Mouse (Mus musculus): Measurements from ENCODE around the gene Slc18a2. TPM values are rescaled to one million over a fixed set of nuclear protein-coding genes. Genes with fewer than 3 reads are reported as not detected.

Gene Slc18a2
- total and polyA plus RNA-seq, 3 experiments, result 0.04 to 0.86 TPM; not detected in 1

DNA sequence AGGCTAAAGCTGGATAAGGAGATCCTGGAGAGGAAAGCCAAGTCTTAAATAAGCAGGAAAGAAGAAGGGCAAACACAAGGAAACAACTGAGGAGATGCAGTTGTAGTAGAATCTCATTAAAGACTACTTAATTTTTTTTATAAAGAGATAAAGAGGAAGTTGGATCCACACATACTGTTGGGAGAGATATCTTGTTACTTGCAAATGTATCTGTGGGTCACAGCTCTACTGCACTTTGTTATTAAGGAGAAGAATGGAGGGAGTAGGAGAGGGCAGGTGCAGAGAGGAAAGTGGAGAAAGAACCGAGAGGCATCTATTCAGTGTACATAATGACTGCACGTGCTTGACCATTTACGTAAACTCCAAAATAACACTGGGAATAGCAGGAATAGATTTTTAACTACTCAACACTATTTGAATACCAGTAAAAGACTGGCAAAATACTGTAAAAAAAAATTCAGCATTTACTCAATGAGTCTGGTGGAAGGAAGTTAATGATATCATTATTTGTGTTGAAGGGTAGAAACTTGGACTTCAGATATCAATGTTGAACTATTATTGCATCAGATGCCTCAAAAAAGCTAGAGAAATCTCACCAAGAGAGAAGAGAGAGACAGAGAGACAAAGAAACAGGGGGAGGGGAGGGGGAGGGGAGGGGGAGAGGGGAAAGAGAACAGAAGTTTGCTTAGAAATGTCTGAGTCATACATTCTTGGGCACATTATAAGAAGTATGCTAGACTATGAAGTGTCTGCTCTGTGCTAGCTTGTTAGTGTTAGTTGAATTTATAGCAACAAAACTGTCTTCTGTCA, 77.4 kb downstream of the Slc18a2 start:
- H3K36me3 ChIP-seq (replicated peaks in 1 of 2; ENCODE audit: control insufficient read depth in 1 of 2, insufficient read depth in 1 of 2, low read length in 1 of 2), result peaks cover 2 to 29% of the 10 kb centered on the region in 2 experiments
- in situ Hi-C loops (cut with MboI; ENCODE audit: low pct_ligation_motif_present, low pct_unique_long_range_greater_than_20kb, low sequenced_read_pairs) (no loop called here), dilution Hi-C loops (cut with MboI; ENCODE audit: extremely low pct_ligation_motif_present, extremely low pct_unique_long_range_greater_than_20kb, low sequenced_read_pairs) (no loop called here)
- no peaks in the 10 kb centered on the region for H3K9me3 ChIP-seq (replicated peaks; ENCODE audit: low read length)
- H3K9ac ChIP-seq (ENCODE audit: insufficient read depth, low read depth), result no peak overlapping the region
- no peak for DNase-seq (ENCODE audit: extremely low read depth)
- H3K4me2 ChIP-seq (ENCODE audit: insufficient read depth, low read depth, poor library complexity, severe bottlenecking), result no peak overlapping the region; the same call in 1 of the 2 replicates
- no peak for TF ChIP-seq MAX (IDR thresholded peaks at IDR 0.05; ENCODE audit: low read length)
- no peak for TF ChIP-seq USF1 (IDR thresholded peaks at IDR 0.05; ENCODE audit: low read depth, low read length)
- H3K27me3 ChIP-seq (replicated peaks), result no peaks in the 10 kb centered on the region
- H3K79me2 ChIP-seq (replicated peaks; ENCODE audit: control insufficient read depth, extremely low read depth, insufficient read depth, poor library complexity, severe bottlenecking), result peaks cover 45% of the 10 kb centered on the region
- H3K27ac ChIP-seq (ENCODE audit: insufficient read depth, low read depth), result no peak overlapping the region
- peaks cover 0 to 57% of the 10 kb centered on the region in 2 experiments; a peak in 2 of 4 replicates for H3K4me1 ChIP-seq (ENCODE audit: control insufficient read depth in 1 of 2, insufficient read depth in 2 of 2)
- H3K4me3 ChIP-seq (replicated peaks in 1 of 3; ENCODE audit: low read depth in 2 of 3, low read length in 2 of 3, poor library complexity in 1 of 3), result no peak overlapping the region

DNA sequence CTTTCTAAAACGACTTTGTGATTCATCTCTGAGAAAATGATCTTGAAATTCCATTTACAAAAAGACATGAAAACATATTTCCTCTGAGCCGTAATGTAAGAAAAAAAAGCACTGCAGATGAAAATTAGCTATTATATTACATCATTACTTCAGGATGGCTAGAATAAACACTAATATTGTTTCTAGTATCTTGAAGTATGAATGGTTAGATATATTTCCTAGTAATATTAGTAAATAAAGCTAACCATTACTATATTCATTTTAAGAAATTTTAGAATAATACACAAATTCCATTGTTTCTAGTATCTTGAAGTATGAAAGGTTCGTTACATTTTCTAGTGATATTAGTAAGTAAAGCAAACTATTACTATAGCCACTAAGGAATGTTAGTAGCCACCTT, 79.2 kb downstream of the Slc18a2 start:
- no peak for DNase-seq (ENCODE audit: extremely low read depth)
- Histone ChIP-seq H3K9me3 (replicated peaks; ENCODE audit: low read length) (no peaks in the 10 kb centered on the region), H3K79me2 (replicated peaks; ENCODE audit: control insufficient read depth, extremely low read depth, insufficient read depth, poor library complexity, severe bottlenecking) (peaks cover 57% of the 10 kb centered on the region), H3K4me1 (ENCODE audit: control insufficient read depth in 1 of 2, insufficient read depth in 2 of 2) (peaks cover 0 to 57% of the 10 kb centered on the region in 2 experiments; a peak in 2 of 4 replicates), H3K9ac (ENCODE audit: insufficient read depth, low read depth) (no peak overlapping the region), H3K4me3 (replicated peaks in 1 of 3; ENCODE audit: low read depth in 2 of 3, low read length in 2 of 3, poor library complexity in 1 of 3) (no peak overlapping the region), H3K27ac (ENCODE audit: insufficient read depth, low read depth) (no peak overlapping the region), H3K4me2 (ENCODE audit: insufficient read depth, low read depth, poor library complexity, severe bottlenecking) (no peak overlapping the region), H3K27me3 (replicated peaks) (no peaks in the 10 kb centered on the region), H3K36me3 (replicated peaks in 1 of 2; ENCODE audit: control insufficient read depth in 1 of 2, insufficient read depth in 1 of 2, low read length in 1 of 2) (peaks cover 2 to 23% of the 10 kb centered on the region in 2 experiments)
- in situ Hi-C loops (cut with MboI; ENCODE audit: low pct_ligation_motif_present, low pct_unique_long_range_greater_than_20kb, low sequenced_read_pairs) (no loop called here), dilution Hi-C loops (cut with MboI; ENCODE audit: extremely low pct_ligation_motif_present, extremely low pct_unique_long_range_greater_than_20kb, low sequenced_read_pairs) (no loop called here)
- TF ChIP-seq HCFC1 (IDR thresholded peaks at IDR 0.05; ENCODE audit: low read depth, low read length), result no peak
- no peak for TF ChIP-seq MAFK (IDR thresholded peaks at IDR 0.05; ENCODE audit: insufficient replicate concordance, low read length)

DNA sequence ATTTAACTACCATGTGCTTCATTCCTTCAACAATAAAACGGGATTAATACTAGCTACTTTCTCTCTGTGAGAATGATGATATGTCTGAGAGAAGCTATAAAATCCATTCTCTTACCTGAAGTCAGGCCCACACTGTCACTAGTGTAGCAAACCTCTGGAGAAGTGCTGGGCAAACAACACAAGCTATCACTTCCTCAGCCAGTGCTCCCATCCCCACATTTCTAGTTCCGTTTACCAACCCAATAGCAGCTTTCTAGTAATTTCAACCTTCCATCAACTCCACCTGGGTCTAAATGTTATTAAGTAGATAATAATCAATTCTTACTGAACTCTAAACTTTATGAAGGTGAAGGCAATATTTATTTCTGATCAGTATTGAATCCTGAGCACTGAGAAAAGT, 82.3 kb downstream of the Slc18a2 start:
- peak; percentile 19 for DNase-seq (ENCODE audit: extremely low read depth)
- peak; percentile 56; the same call in 1 of the 2 replicates for TF ChIP-seq SIN3A (IDR thresholded peaks at IDR 0.05; ENCODE audit: low read length)
- TF ChIP-seq USF1 (IDR thresholded peaks at IDR 0.05; ENCODE audit: low read depth, low read length), result no peak
- TF ChIP-seq MEF2A (IDR thresholded peaks at IDR 0.05; ENCODE audit: borderline replicate concordance, low read depth, low read length), result no peak
- peaks cover 40% of the 10 kb centered on the region for H3K79me2 ChIP-seq (replicated peaks; ENCODE audit: control insufficient read depth, extremely low read depth, insufficient read depth, poor library complexity, severe bottlenecking)
- in situ Hi-C loops (cut with MboI; ENCODE audit: low pct_ligation_motif_present, low pct_unique_long_range_greater_than_20kb, low sequenced_read_pairs), result no loop called here
- peaks cover 0 to under 1% of the 10 kb centered on the region in 2 experiments for H3K36me3 ChIP-seq (replicated peaks in 1 of 2; ENCODE audit: control insufficient read depth in 1 of 2, insufficient read depth in 1 of 2, low read length in 1 of 2)
- peak overlapping the region; percentile 64; the same call in 1 of the 2 replicates for H3K4me2 ChIP-seq (ENCODE audit: insufficient read depth, low read depth, poor library complexity, severe bottlenecking)
- no peak overlapping the region for H3K27ac ChIP-seq (ENCODE audit: insufficient read depth, low read depth)
- no peaks in the 10 kb centered on the region for H3K9me3 ChIP-seq (replicated peaks; ENCODE audit: low read length)
- no peaks in the 10 kb centered on the region for H3K27me3 ChIP-seq (replicated peaks)
- peaks cover 0 to 40% of the 10 kb centered on the region in 2 experiments; a peak in 2 of 4 replicates for H3K4me1 ChIP-seq (ENCODE audit: control insufficient read depth in 1 of 2, insufficient read depth in 2 of 2)
- peak overlapping the region; percentile 92 for H3K9ac ChIP-seq (ENCODE audit: insufficient read depth, low read depth)
- dilution Hi-C loops (cut with MboI; ENCODE audit: extremely low pct_ligation_motif_present, extremely low pct_unique_long_range_greater_than_20kb, low sequenced_read_pairs), result no loop called here
- H3K4me3 ChIP-seq (replicated peaks in 1 of 3; ENCODE audit: low read depth in 2 of 3, low read length in 2 of 3, poor library complexity in 1 of 3), result peak overlapping the region; percentile 45 to 93 (median 86)

All from CH12.LX (cell line).